Mouse (Mus musculus) C2C12 (cell line): ENCODE results near the gene Akap8l.

Experiments
- CEBPB ChIP-seq: IDR thresholded peaks from one replicate; pipeline ENCODE4 v1.6.1; 2011; ENCODE audit warnings: low read depth, mild to moderate bottlenecking, control low read depth, moderate library complexity
- CTCF ChIP-seq: IDR thresholded peaks from one replicate; pipeline ENCODE4 v1.5.1; 2011; ENCODE audit not compliant: control insufficient read depth, insufficient read depth, insufficient read length
- FOSL1 ChIP-seq: IDR thresholded peaks from one replicate; pipeline ENCODE4 v1.8.0; 2011; ENCODE audit warnings: mild to moderate bottlenecking, low read length; ENCODE audit not compliant: poor library complexity, insufficient read depth, severe bottlenecking
- MAX ChIP-seq: IDR thresholded peaks from one replicate; pipeline ENCODE4 v1.6.1; 2011; ENCODE audit warnings: mild to moderate bottlenecking, control low read depth
- USF1 ChIP-seq: IDR thresholded peaks from one replicate; pipeline ENCODE4 v1.6.1; 2011; ENCODE audit warnings: low read depth, mild to moderate bottlenecking, control low read depth, moderate library complexity

DNA sequence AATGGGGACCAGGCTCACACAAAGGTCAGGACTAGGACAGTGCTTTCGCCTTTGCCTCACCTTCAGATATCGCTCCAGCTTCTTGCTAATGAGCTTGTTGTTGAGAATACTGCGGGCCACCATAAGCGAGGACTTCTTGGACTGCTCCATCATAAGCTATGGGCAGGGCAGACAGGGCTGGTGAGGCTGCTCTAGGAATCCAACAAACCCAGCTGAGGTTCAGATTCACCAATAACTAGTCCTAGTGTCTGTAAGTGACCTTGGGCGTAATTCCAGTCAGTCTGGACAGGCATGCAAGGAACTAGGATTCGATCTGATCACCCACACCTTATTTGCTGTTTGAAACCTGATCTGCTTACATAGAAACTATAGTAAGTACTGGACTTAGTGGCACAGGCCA is 28.6 kb downstream of the Akap8l start:
- TF ChIP-seq CTCF = no peak
- no peak for TF ChIP-seq FOSL1
- TF ChIP-seq MAX = no peak
- TF ChIP-seq CEBPB = no peak
- no peak for TF ChIP-seq USF1
